Mouse (Mus musculus) cerebellum, adult 18-20 months (tissue): ENCODE data around the gene Arnt2.

Source experiments
- DNase-seq, 2 experiments: peaks; one replicate each; pipeline ENCODE4 v3.0.0; 2021

Gene Arnt2

DNA sequence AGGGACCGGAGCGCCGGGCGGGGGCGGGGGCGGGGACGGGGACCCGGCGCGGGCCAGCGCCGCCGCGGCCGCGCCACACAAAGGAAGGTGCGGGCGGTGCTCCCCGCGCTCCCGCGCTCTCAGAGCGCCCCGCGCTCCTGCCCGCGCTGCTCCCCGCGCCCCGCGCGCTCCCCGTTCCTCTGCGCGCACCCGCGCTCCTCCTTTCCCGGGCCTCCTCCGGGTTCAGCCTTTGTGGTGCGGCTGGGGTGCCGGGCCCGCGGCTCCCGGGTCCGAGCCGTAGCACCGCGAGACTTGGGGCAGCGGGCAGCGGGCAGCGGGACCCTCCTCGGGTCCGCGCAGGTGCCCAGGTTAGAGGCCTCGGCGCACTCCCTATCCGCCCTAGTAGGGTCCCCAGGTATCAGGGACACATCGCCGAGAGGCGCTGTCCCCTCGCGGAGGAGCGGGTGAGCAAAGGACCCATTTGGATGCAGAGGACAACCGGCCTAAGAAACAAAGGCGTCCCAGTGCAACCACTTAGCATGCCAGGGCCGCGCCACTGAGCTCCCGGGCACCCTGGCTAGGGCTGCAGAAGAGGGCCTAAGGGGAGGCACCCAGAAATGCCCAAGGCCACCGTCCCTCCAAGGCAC is at the start of gene Arnt2:
Arnt2 (minus strand) TSS at position 281 of the 626 bp plus-strand sequence.
- peak; percentile 62 to 74 for DNase-seq

DNA sequence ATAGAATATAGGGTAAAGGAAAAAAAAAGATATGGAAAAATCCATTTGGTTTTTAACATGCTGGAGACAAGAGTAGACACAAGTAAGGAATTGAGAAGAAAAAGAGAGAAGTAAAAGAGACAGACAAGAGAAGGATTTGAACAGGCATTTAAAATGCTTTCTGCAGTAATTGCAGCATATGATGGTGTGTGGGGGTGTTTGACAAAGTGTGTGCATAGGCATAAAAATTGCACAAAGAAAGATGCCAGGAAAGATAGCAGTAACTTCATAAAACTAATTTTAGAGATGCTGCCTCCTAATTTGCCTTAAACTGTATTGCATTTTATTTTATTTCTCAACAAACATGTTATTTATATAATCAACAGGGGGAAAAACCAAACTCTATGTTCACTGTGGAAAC is 41.7 kb upstream of the Arnt2 start:
- no peak for DNase-seq

DNA sequence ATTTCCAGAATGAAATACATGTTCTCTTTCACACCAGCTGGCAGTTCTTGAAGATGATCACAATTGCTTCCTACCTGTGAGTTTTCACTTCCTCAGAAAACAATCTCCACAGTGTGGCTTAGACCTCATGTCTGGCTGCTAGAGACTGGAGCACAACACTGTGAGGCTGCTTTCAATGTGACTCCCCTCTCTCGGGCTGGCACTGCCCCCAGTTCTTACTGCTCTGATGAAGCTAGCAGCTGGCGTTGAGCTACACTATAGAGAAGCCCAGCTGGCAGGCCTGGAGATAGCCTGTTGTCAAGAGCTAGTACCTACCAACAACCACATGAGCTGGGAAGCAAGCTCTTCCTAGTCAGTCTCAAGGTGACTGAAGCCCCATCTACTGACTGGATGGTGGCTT is 39.1 kb upstream of the Arnt2 start:
- DNase-seq, result no peak

DNA sequence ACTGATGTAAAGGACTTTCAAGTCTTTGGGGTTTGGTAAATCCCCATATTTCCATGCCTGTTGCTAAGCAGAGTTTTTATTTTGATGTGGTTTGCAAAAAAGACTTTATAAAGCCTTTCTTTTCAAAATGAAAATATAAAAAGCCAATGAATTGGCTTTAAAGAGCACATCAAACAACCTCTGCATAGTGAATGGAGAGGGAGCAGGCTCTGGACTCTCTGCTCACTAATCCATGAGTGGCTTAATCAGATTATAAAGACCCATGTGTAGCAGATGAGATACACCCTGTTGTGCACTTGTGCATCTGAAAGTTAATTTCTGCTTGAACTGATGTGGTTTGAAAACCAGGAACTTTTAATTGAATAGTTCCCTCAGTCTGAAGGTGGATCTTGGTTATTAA is 38.5 kb upstream of the Arnt2 start:
- DNase-seq, result no peak

DNA sequence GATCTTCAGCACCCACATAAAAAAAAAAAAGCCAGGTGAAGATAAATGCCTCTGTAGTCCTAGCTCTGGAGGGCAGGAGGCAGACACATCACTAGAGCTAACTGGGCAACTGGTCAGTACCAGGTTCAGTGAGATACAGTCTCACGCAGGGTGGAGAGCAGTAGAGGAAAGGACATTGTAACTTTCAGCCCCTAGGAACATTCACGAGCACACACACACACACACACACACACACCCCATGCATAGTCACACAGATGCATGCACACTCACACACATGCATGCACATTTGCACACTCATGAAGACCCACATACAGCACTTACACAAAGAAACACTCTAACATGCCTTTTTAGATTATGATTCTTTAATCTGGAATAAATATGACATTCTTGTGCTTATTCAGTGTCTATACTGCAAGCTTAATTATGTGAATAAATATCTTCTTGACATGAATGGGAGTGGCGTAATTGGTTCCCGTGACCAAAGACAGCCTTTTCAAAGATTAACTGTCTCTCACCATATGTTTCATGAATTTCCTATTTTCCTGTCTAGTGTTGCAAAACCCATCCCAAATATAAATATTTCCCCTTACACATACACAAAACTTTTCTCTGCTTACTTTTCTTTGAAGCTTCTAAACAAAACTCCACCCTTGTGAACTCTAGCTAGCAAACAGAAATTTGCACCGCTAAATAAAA is 37.9 kb upstream of the Arnt2 start:
- DNase-seq, result no peak

DNA sequence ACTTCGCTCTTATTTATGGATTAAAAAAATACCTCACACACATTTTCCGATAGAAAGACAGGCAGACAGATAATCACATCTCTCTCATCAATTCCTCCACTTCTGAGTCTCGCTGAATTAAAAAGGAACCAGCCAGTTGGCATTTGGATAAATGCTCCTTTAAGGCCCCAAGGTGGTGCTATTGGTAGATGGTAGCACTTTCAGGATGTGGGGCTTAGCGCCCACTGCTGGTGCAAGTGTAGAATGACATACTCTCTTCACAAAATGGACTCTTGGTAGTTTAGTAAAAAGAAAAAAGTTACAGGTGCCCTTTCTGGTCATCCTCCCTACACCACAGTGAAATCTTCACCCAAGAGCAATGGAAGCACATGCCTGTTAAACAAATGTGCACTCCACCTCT is 37.1 kb upstream of the Arnt2 start:
- peak; percentile 21 to 34 for DNase-seq

DNA sequence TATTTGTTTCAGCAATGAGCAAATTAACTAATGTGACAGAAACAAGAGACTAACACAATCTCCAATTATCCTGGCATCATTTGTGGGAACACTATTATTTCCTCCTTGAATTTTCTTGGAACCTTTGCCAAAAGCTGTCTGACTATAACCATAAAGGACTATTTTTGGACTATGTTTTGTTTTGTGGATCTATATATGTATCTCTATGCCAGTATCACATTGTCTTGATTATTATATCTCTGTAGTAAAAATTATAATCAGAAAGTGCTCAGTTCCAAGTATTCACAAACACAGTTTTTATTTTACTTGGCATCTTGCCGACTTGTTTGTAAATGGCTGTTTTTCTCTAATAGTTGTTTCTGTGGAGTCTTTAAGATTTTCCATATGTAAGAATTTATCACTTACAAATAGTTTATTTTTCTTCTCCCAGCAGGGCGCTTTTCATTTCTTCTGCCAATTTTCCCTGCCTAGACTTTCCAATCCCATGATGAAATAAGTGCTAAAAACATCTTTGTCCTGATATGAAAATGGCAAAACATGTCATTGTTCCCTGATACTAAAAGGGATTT is 32.5 kb upstream of the Arnt2 start:
- DNase-seq, result no peak

DNA sequence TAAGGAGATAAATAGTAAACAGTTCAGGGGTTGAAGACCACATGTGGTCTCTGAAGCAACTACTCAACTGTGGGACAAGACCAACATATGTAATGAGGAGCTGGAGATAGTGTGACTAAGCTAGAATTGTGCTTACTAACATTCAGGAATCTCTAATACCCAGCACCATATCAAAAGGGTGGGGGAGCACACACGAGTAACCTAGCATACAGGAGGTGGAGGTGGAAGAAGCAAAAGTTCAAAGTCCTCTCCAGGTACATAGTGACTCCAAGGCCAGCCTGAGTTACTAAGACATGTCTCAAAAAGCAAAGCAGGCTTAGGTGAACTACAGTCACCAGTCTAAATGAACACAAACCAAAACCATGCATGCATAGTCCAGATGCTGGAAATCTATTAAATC is 29.6 kb upstream of the Arnt2 start:
- no peak for DNase-seq

DNA sequence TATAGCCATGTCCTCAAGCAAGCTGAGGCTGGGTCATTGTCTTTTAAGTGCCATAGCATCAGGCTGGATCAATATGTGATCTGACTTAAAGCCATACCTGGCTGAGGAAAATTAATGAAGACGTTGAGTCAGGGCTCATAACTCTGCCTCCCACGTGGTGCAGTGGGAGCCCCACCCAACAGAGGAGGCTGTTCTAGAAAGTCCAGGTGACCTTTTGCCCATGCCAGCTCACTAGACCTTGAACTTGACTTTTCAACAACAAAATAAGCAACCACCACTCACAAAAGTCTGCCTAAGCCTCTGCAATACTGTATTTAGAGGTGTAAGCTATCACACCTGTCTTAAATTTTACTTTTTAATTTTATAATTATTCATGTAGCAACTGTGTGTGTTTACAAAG is 24.9 kb upstream of the Arnt2 start:
- DNase-seq, result no peak

DNA sequence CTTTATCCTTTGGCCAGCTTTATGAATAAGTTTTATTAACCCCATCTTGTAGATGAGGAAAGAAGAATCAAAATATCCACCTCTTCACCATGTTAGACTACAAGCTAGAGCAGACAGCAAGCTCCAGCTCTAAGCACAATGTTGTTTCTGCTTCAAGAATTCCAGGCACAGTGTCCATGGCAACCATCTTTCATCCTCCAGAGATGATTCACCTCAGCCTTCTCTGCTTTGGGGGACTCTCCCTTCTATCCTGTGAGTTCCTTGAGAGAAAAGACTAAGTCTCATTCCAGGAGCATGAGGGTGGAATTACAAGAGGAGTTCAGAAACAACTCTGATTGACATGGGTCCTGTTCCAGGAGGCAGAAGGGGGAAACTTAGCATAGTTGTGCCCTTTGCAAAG is 22.2 kb upstream of the Arnt2 start:
- no peak for DNase-seq

DNA sequence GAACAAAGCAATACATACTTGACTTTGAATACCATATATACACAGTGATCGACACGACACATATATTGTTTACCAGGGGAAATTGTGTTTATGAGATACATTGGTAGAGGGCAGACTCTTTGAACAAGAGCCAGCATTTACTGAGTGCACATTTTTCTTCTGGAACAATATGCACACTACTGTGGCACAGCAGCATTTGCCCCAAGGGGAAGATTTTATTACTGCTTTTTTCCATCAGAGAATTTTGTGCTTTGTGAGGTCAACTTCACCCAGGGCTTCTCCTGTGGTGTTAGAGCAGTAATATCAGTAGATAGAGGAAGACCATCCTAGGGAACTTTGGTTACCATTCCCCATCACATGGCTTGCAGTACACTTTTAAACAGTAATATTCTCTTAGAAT is 17.2 kb upstream of the Arnt2 start:
- no peak for DNase-seq

DNA sequence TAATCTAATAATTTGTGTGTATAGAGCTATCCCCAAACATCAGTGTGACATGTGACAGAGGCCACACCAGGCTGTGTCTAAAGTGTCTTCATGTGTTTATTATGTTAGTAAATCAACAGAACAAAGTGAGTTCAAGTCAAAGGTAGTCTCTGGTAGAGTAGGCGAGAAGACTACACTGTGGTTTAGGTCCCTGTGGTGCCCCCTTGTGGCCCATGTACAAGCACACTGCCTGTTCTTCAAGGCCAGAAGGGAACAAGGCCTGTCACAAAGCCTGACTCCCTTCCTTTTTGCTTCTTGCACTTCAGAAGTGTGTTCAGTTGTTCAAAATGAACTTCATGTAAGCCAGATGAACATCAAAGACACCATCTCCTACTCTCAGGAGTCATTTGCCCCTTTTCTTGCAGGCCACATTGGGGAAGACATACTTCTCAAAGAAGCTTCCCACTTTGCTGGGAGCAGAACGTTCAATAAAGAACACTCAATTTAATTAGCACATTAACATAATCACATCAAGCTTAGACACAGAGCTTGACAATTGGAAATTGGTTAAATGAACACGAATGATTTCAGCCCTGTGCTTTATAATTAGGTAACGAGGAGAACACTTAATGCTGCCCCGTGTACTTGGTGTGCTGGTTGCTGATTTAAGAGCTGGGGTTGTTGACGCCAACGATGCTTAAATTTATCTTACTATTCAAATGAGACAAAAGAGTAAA is 14.9 kb upstream of the Arnt2 start:
- peak; percentile 12 for DNase-seq

DNA sequence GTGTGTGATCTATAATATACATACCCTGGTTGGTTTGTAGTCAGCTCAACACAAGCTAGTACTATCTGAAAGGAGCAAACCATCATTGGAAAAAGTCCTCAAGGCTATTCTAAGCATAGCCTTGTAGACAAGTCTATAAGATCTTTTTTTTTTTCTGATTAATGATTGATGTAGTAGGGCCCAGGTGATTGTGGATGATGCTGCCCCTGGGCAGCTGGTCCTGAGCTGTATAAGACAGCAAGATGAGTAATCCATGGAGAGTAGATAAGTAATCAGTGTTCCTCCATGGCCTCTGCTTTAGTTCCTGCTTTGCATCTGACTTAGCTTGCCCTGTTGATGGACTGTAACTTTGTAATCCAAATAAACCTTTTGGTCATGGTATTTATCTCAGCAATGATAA is 11.8 kb upstream of the Arnt2 start:
- DNase-seq, result no peak

DNA sequence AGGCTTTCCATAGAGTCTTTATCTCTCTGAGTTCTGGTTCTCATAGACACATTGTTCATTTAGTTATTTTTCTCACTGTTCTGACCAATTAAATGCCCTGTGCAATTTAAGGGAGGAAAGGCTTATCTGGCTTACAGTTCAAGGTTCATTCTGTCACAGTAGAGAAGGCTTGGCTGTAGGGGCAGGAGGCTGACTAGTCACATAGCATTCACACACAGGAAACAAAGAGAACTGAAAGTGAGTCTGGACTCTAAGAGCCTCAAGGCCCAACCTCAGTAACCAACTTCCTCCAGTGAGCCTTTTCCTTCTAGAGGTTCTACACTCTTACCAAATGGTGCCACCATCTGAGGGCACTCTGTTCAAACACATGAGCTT is 11.3 kb upstream of the Arnt2 start:
- no peak for DNase-seq

DNA sequence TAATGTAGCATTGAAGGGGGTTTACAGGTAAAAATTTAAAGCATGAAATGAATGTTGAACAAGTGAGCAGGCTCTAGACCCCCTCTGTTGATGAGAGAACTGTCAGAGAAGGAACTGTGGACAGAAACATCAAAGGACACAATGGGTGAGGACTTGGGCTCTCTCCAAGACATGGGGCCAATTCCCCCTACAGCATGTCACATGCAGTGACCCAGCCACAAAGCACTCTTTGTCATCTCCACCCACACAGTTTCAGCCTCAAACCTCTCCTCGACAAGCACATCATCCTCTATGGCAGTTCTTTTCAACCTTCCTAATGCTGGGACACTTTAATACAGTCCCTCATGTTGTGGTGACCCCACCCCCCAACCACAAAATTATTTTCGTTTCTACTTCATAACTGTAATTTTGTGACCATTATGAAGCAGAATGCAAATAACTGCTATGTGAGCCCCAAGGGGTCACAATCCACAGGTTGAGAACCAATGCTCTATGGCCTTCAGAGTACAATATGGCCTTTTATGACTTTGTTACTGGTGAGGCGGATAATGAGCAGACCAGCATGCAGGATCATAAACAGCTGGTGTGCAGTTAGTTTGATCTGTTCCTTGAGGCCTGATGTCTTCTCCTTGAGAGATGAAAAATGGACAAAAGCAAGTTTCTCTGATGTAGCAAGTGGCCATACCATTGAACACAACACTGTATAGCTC is 10.8 kb upstream of the Arnt2 start:
- no peak for DNase-seq

DNA sequence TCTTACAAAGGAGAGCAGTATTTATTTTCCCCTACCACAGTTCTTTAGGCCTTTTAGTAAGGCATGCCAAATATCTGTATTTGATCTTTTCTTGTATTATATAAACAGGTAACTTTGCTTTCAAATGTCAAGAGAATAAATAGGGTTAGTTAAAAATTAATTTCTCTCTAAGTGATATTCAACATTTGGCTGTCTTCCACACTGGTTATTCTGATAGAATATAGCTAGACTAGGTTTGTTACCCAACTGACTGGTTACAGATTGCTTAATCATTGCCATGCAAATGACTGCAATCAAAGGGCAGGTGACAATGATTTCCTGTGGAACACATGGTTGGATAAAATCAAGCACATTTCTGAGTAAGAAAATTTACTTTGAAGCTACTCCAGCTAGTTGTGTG is 7.5 kb upstream of the Arnt2 start:
- DNase-seq, result no peak

DNA sequence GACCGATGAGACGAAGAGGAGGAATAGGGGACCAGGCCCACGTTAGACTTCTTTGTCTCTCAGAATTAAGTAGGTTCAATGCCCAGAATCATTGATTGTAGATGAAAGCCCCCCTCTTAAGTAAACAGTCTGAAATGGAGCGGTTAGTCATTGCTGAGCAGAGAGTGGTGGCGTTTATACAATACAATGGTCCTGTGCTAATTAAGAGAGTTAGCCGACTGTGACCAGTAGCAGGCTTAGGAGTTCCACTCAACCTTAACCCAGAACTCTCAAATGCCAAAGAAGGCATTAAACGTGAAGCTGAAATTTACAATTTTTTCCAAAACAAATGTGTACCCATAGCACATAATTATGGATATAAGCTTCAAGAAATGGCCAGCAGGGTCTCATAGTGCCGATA is 2.6 kb upstream of the Arnt2 start:
- DNase-seq, result no peak

DNA sequence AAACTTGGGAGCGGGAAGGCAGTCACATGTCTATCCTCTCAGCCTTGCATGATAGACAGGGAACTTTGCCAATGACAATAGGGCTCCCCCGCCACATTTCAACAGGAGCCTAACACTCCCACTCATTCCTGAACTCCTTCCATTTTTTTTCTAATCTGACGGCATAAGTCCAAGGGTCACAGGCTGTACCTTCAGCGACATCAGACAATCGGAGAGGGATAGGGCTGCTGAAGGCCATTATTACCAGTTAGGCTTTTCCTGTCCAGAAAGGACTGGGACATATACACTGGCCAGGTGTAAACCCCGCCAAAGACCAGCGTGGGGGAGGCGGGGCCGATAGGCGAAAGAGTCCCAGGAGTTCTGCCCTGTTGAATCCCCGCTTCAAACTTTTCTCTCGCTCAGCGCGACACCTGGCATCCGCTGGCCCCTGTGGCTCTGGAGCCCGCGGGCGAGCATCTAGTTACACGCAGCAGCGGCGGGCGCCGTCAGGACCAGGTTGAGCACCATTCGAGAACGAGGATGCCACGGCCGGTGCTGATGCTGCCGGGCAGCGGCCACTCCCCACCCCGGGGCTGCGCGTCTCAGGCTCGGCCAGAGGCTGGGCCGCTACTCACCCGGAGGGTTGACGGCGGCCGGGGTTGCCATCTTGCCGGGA is 608 bp downstream of the Arnt2 start:
- peak in 1 of 2 experiments; percentile 36 for DNase-seq

DNA sequence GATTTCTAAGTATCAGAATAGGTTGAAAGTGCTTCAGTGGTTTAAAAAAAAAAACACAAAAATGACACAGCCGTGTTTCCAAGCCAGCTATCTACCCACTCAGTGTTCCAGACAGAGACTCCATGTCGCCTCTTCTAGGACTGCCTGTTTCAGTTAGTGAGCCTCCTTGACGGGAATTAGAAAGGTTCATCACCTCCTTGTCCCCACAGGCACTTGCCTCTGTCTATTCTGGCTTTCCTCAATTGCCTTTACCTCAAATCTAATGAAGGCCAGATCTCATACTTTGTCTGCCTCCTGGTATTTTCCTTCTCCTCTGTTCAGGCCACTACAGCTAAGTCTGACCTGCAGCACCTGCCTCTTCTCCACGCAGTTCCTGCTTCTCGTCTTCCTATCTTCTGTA is 1.7 kb downstream of the Arnt2 start:
- DNase-seq, result no peak

DNA sequence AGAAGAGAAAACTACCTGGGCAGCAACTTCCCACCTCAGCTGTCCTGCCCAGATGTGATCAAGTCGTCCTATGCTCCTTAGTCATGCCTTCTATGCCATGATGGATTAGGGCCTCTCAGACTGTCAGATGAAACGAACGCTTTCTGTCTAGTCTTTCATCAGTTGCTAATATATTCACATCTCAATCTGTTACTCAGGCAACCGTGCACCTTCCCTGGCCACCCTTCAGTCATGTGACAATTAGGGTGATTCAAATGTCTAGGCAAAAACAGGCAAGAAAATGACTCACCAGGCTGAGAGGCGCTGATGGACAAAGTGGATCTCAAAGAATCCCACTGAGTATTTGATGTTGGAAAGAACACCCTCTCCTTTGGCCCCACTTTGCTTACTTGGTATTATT is 6.6 kb downstream of the Arnt2 start:
- DNase-seq, result no peak

DNA sequence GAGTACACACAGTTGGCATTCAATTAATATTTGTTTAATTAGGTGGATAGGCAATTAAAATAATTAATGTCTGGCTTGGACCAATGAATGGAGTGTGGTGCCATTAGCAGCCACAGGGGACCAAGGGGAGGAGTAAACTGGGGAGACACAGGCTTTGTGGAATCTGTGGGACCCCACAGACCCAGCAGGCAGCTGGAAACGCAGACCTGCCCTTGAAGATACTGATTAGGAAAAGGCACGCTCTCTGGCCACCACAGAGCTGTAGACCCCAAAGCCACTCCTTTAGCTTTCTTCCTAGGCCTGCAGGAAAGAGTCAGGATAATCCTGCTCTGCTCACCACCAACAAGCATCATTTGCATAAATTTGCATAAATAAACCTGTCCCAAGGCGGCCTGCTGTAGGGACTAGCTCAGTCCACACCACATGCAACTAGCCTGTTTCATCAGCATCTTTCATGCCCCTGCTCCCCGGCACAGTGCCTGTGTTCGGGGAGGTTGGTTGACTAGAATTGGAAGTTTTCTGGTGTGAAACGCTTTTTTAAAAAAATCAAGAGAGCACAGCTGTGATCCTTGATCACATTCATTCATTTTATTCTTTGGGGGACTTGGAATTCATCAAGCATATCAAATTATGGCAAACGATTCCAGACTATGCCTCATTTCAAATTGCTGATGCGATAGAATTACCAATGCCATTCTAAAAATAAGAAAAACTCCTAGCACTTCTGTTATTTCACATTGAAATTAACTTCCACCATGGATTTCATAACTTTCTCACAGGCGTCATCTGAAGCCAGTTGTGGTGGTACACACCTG is 8.1 kb downstream of the Arnt2 start:
- no peak for DNase-seq

DNA sequence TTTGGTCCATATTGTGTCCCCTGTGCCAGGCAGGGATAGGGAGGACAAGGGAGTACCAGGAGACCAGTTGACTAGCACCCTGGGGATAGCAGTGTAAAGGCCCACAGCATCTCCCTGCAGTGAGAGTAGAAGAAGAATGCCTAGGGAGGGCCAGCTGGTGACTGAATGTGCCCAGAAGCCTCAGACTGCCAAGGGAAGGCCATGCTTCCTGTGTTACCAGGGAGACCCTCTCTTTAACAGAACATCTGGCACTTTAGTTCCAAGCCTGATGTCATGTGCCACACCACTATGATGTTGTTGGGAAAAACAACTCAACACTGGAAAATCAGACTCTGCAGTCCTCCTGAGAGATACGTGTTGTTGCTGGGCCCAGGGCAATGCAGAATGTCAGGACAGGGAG is 12.7 kb downstream of the Arnt2 start:
- no peak for DNase-seq
